Mouse (Mus musculus) CD4-positive, CD25-positive, alpha-beta regulatory T cell (primary cell): ENCODE results near the gene Sval3. TPM values are rescaled to one million over a fixed set of nuclear protein-coding genes. Genes with fewer than 3 reads are reported as not detected.

ENCODE experiments used
- polyA plus RNA-seq: library from polyadenylated mRNA; unstranded; fragments of 100-300 nt; shearing (Covaris generic); gene quantifications from one replicate; pipeline ENCODE4 v1.2.1, GENCODE M21; 2017

Gene Sval3
- not detected for polyA plus RNA-seq

GRCm38 (mm10) chr6:41967840-41968239 lies at the start of gene Sval3:
Sval3 (plus strand) TSS chr6:41968140.

GRCm38 (mm10) chr6:41951330-41951729 lies 16.6 kb upstream of the Sval3 start, which contains the start of gene Sval1:
Sval1 (plus strand) TSS chr6:41951630.

Other genes with a start within 250 kb of the Sval3 start
- not detected for gene Olfr459, start 193.0 kb upstream of the Sval3 start, polyA plus RNA-seq
- gene Pip, start 120.6 kb upstream of the Sval3 start, polyA plus RNA-seq, result 9.2 TPM
- not detected for gene Sval2, start 115.2 kb upstream of the Sval3 start, polyA plus RNA-seq
- gene Sval1, start 16.5 kb upstream of the Sval3 start, polyA plus RNA-seq, result not detected
- not detected for gene Sva, start 70.3 kb downstream of the Sval3 start, polyA plus RNA-seq
- not detected for gene Tas2r139, start 172.8 kb downstream of the Sval3 start, polyA plus RNA-seq
- not detected for gene Tas2r144, start 247.2 kb downstream of the Sval3 start, polyA plus RNA-seq